ENCODE assay signal across 12 mouse cellular contexts in genomic region chr14:43925404-43925950, GRCm38 (mm10). TPM values are rescaled to one million over a fixed set of nuclear protein-coding genes. Genes with fewer than 3 reads are reported as not detected.
DNase-seq lines count a peak whose midpoint lies in the region; ATAC-seq and TF ChIP-seq lines count a peak whose summit lies in the region.
"Not testable (repeated sequence)": the region's sequence is repeated elsewhere in the genome, so short reads cannot be mapped to it uniquely, and the experiment has no call there.
"Had no signal": no experiment of that assay in that cellular context is flagged by ENCODE, and none has a peak within 500 bp of the region (broad histone marks: within the 10 kb centered on the region; RNA-seq: fewer than 3 reads in every experiment).

No protein-coding gene starts in this region.

- H3K4me1 ChIP-seq in ES-Bruce4 (ENCODE audit: control insufficient read depth, insufficient read depth, low read length); forebrain, embryonic 15.5 days; hindbrain, embryonic 11.5 days (replicated peaks; ENCODE audit: control insufficient read depth, insufficient read depth, low read length); lung, adult 2 months (ENCODE audit: control insufficient read depth, insufficient read depth, low read length); midbrain, postnatal 0 days (ENCODE audit: insufficient read depth, low read length); stomach, embryonic 15.5 days: not testable (repeated sequence)

- not testable (repeated sequence) for H3K27ac ChIP-seq in ES-Bruce4 (ENCODE audit: insufficient read depth, low read length); midbrain, postnatal 0 days (ENCODE audit: low read depth, low read length)
- peak overlapping the region; percentile 76 for H3K27ac ChIP-seq in forebrain, embryonic 15.5 days (replicated peaks)
- H3K27ac ChIP-seq in hindbrain, embryonic 11.5 days (ENCODE audit: low read depth, low read length) = peak overlapping the region; percentile 70; the same call in 1 of the 2 replicates
- H3K27ac ChIP-seq in stomach, embryonic 15.5 days = peak overlapping the region; percentile 89

- H3K4me2 ChIP-seq in forebrain, embryonic 15.5 days (replicated peaks) = peak overlapping the region; percentile 47
- H3K4me2 ChIP-seq in hindbrain, embryonic 11.5 days (replicated peaks; ENCODE audit: low read depth, low read length) = peak overlapping the region; percentile 28
- peak overlapping the region; percentile 42 for H3K4me2 ChIP-seq in midbrain, postnatal 0 days (ENCODE audit: low read depth, low read length, poor library complexity, severe bottlenecking)
- peak overlapping the region; percentile 52 for H3K4me2 ChIP-seq in stomach, embryonic 15.5 days

- DNase-seq in embryo, embryonic 10 days (ENCODE audit: low spot score) = peak; percentile 42
- peak; percentile 71 for DNase-seq in hindbrain, embryonic 11.5 days (ENCODE audit: low spot score)
- DNase-seq in large intestine, adult 2 months (ENCODE audit: low read depth, low spot score) = peak; percentile 25
- not testable (repeated sequence) for DNase-seq in lung, adult 2 months
- DNase-seq in midbrain, postnatal 0 days (ENCODE audit: low spot score) = peak; percentile 42

- 4% methylated on average over 21 of the region's 21 CpGs for WGBS in forebrain, embryonic 15.5 days
- 4% methylated on average over 21 of the region's 21 CpGs for WGBS in hindbrain, embryonic 11.5 days
- 5% methylated on average over 21 of the region's 21 CpGs for WGBS in large intestine, adult 2 months
- WGBS in lung, adult 2 months = 7% methylated on average over 21 of the region's 21 CpGs
- 3% methylated on average over 21 of the region's 21 CpGs for WGBS in midbrain, postnatal 0 days
- WGBS in stomach, embryonic 15.5 days = 7% methylated on average over 21 of the region's 21 CpGs

- H3K36me3 ChIP-seq in ES-Bruce4 (ENCODE audit: control insufficient read depth, insufficient read depth, low read length, poor library complexity, severe bottlenecking); forebrain, embryonic 15.5 days; hindbrain, embryonic 11.5 days (ENCODE audit: control insufficient read depth, insufficient read depth, low read length); midbrain, postnatal 0 days (ENCODE audit: insufficient read depth, low read length); stomach, embryonic 15.5 days: not testable (repeated sequence)

- H3K9me3 ChIP-seq in ES-Bruce4 (replicated peaks; ENCODE audit: control insufficient read depth, insufficient read depth, low read length, poor library complexity, severe bottlenecking); forebrain, embryonic 15.5 days; hindbrain, embryonic 11.5 days (ENCODE audit: control insufficient read depth, low read length); midbrain, postnatal 0 days (ENCODE audit: low read length); stomach, embryonic 15.5 days: not testable (repeated sequence)

- peak; percentile 92 for ATAC-seq in forebrain, embryonic 15.5 days (replicated peaks)
- ATAC-seq in hindbrain, embryonic 11.5 days (ENCODE audit: low FRiP score) = peak; percentile 93
- peak; percentile 54; the same call in 1 of the 2 replicates for ATAC-seq in midbrain, postnatal 0 days (ENCODE audit: low FRiP score)
- peak; percentile 73; the same call in 1 of the 2 replicates for ATAC-seq in stomach, embryonic 15.5 days (ENCODE audit: insufficient read depth, low FRiP score, low read depth)

- peak overlapping the region; percentile 56 for H3K9ac ChIP-seq in ES-Bruce4 (ENCODE audit: low read depth, poor library complexity, severe bottlenecking)
- H3K9ac ChIP-seq in forebrain, embryonic 15.5 days (replicated peaks) = peak overlapping the region; percentile 47
- peak overlapping the region; percentile 64 for H3K9ac ChIP-seq in hindbrain, embryonic 11.5 days (ENCODE audit: low read depth, low read length)
- H3K9ac ChIP-seq in midbrain, postnatal 0 days (replicated peaks; ENCODE audit: low read length, poor library complexity, severe bottlenecking); stomach, embryonic 15.5 days: not testable (repeated sequence)

- TF ChIP-seq EP300 in ES-Bruce4 (IDR thresholded peaks at IDR 0.05; ENCODE audit: insufficient read depth, low read depth, low read length) = not testable (repeated sequence)

- not testable (repeated sequence) for TF ChIP-seq CTCF in ES-Bruce4 (IDR thresholded peaks at IDR 0.05; ENCODE audit: low read depth, low read length); lung, adult 2 months (IDR thresholded peaks at IDR 0.05; ENCODE audit: insufficient read depth, low read length); midbrain, postnatal 0 days (IDR thresholded peaks at IDR 0.05)

- H3K27me3 ChIP-seq in ES-Bruce4 (ENCODE audit: control insufficient read depth, insufficient read depth, low read length, poor library complexity, severe bottlenecking); forebrain, embryonic 15.5 days; hindbrain, embryonic 11.5 days (ENCODE audit: control insufficient read depth, insufficient read depth, low read length); midbrain, postnatal 0 days (ENCODE audit: insufficient read depth, low read length); stomach, embryonic 15.5 days (replicated peaks): not testable (repeated sequence)

- TF ChIP-seq POLR2A in ES-Bruce4 (IDR thresholded peaks at IDR 0.05; ENCODE audit: insufficient read depth, low read length); lung, adult 2 months (IDR thresholded peaks at IDR 0.05; ENCODE audit: borderline replicate concordance, extremely low read depth, low read depth, low read length): not testable (repeated sequence)

- peak overlapping the region; percentile 96 for H3K4me3 ChIP-seq in ES-Bruce4 (ENCODE audit: low read depth, low read length)
- peak overlapping the region; percentile 47 for H3K4me3 ChIP-seq in forebrain, embryonic 15.5 days
- H3K4me3 ChIP-seq in hindbrain, embryonic 11.5 days (ENCODE audit: low read depth, low read length) = peak overlapping the region; percentile 42
- peak overlapping the region; percentile 82 for H3K4me3 ChIP-seq in lung, adult 2 months (replicated peaks; ENCODE audit: extremely low read depth, low read depth, low read length)
- peak overlapping the region; percentile 41 for H3K4me3 ChIP-seq in midbrain, postnatal 0 days (ENCODE audit: low read depth, low read length)
- H3K4me3 ChIP-seq in stomach, embryonic 15.5 days (replicated peaks) = peak overlapping the region; percentile 53

RNA-seq across cellular contexts. Expression of gene Gm8113, which starts 0.3 kb away (rescaled TPM):
- polyA plus RNA-seq in ES-Bruce4 (2011; ENCODE audit: insufficient read depth, insufficient read length, low read depth, missing spikeins) = 1.0 and 2.0 TPM in 2 replicates
- polyA plus RNA-seq in forebrain, embryonic 15.5 days (2015; fragmentation: Nextera tagmentation; extraction: Ambion mirVana) = 4.4 and 4.7 TPM in 2 replicates
- 5.8 and 6.2 TPM in 2 replicates for polyA plus RNA-seq in hindbrain, embryonic 11.5 days (2014; fragmentation: Nextera tagmentation; extraction: Ambion mirVana)
- 0.26 and 0.36 TPM in 2 replicates for polyA plus RNA-seq in large intestine, adult 2 months (2012; rRNA removed)
- 2.0 and 2.3 TPM in 2 replicates for polyA plus RNA-seq in lung, adult 2 months (2012; rRNA removed)
- total RNA-seq in midbrain, postnatal 0 days (2014; rRNA removed) = 1.9 and 2.4 TPM in 2 replicates
- polyA plus RNA-seq in midbrain, postnatal 0 days (2015; fragmentation: Nextera tagmentation; extraction: Ambion mirVana) = 2.4 and 2.5 TPM in 2 replicates
- 12.5 and 14.2 TPM in 2 replicates for polyA plus RNA-seq in stomach, embryonic 15.5 days (2015; fragmentation: Nextera tagmentation; extraction: Ambion mirVana)
- total RNA-seq: layer of hippocampus, postnatal 25 days had no signal
- polyA plus RNA-seq: inflammation-experienced regulatory T-cells, adult 6 months had no signal

RNA-seq across cellular contexts. Expression of gene Ear10, which starts 2.1 kb away (rescaled TPM):
- not detected in 2 replicates for polyA plus RNA-seq in ES-Bruce4 (2011; ENCODE audit: insufficient read depth, insufficient read length, low read depth, missing spikeins)
- not detected in 2 replicates for polyA plus RNA-seq in forebrain, embryonic 15.5 days (2015; fragmentation: Nextera tagmentation; extraction: Ambion mirVana)
- not detected in 2 replicates for polyA plus RNA-seq in hindbrain, embryonic 11.5 days (2014; fragmentation: Nextera tagmentation; extraction: Ambion mirVana)
- not detected in 2 replicates for polyA plus RNA-seq in large intestine, adult 2 months (2012; rRNA removed)
- polyA plus RNA-seq in lung, adult 2 months (2012; rRNA removed) = not detected in 2 replicates
- total RNA-seq in midbrain, postnatal 0 days (2014; rRNA removed) = not detected in 2 replicates
- polyA plus RNA-seq in midbrain, postnatal 0 days (2015; fragmentation: Nextera tagmentation; extraction: Ambion mirVana) = not detected in 2 replicates
- polyA plus RNA-seq in stomach, embryonic 15.5 days (2015; fragmentation: Nextera tagmentation; extraction: Ambion mirVana) = not detected in 2 replicates
- total RNA-seq: adrenal gland, adult 8-10 months; gastrocnemius, adult 18-20 months; layer of hippocampus, postnatal 25 days had no signal
- polyA plus RNA-seq: inflammation-experienced regulatory T-cells, adult 6 months had no signal

RNA-seq across cellular contexts. Expression of gene Ang5, which starts 31.4 kb away (rescaled TPM):
- polyA plus RNA-seq in ES-Bruce4 (2011; ENCODE audit: insufficient read depth, insufficient read length, low read depth, missing spikeins) = not detected in 2 replicates
- not detected in 2 replicates for polyA plus RNA-seq in forebrain, embryonic 15.5 days (2015; fragmentation: Nextera tagmentation; extraction: Ambion mirVana)
- not detected in 2 replicates for polyA plus RNA-seq in hindbrain, embryonic 11.5 days (2014; fragmentation: Nextera tagmentation; extraction: Ambion mirVana)
- not detected in 2 replicates for polyA plus RNA-seq in large intestine, adult 2 months (2012; rRNA removed)
- not detected in 2 replicates for polyA plus RNA-seq in lung, adult 2 months (2012; rRNA removed)
- not detected in 2 replicates for total RNA-seq in midbrain, postnatal 0 days (2014; rRNA removed)
- polyA plus RNA-seq in midbrain, postnatal 0 days (2015; fragmentation: Nextera tagmentation; extraction: Ambion mirVana) = not detected in 2 replicates
- polyA plus RNA-seq in stomach, embryonic 15.5 days (2015; fragmentation: Nextera tagmentation; extraction: Ambion mirVana) = not detected in 2 replicates
- total RNA-seq: adrenal gland, adult 8-10 months; gastrocnemius, adult 18-20 months; layer of hippocampus, postnatal 25 days had no signal
- polyA plus RNA-seq: inflammation-experienced regulatory T-cells, adult 6 months had no signal

RNA-seq across cellular contexts. Expression of gene Ear1, which starts 50.2 kb away (rescaled TPM):
- not detected in 2 replicates for polyA plus RNA-seq in ES-Bruce4 (2011; ENCODE audit: insufficient read depth, insufficient read length, low read depth, missing spikeins)
- polyA plus RNA-seq in forebrain, embryonic 15.5 days (2015; fragmentation: Nextera tagmentation; extraction: Ambion mirVana) = not detected in 2 replicates
- polyA plus RNA-seq in hindbrain, embryonic 11.5 days (2014; fragmentation: Nextera tagmentation; extraction: Ambion mirVana) = not detected in 2 replicates
- not detected in 2 replicates for polyA plus RNA-seq in large intestine, adult 2 months (2012; rRNA removed)
- 60.1 and 70.5 TPM in 2 replicates for polyA plus RNA-seq in lung, adult 2 months (2012; rRNA removed)
- total RNA-seq in midbrain, postnatal 0 days (2014; rRNA removed) = not detected in 2 replicates
- not detected in 2 replicates for polyA plus RNA-seq in midbrain, postnatal 0 days (2015; fragmentation: Nextera tagmentation; extraction: Ambion mirVana)
- 0.84 and 1.5 TPM in 2 replicates for polyA plus RNA-seq in stomach, embryonic 15.5 days (2015; fragmentation: Nextera tagmentation; extraction: Ambion mirVana)
- total RNA-seq: adrenal gland, adult 8-10 months; gastrocnemius, adult 18-20 months; layer of hippocampus, postnatal 25 days had no signal
- polyA plus RNA-seq: inflammation-experienced regulatory T-cells, adult 6 months had no signal

Comparison
In these comparisons a context has a peak if more than half of its experiments do, and no peak if none do; other contexts are left out.
1. H3K4me3 ChIP-seq: peak in every context shown above with its lines; median percentile 96 in ES-Bruce4; 82 in lung, adult 2 months; 53 in stomach, embryonic 15.5 days; 47 in forebrain, embryonic 15.5 days; 42 in hindbrain, embryonic 11.5 days; 41 in midbrain, postnatal 0 days.